Mouse (Mus musculus) small intestine, adult 2 months (tissue): ENCODE data around the gene Elp4.

Source experiments
- CTCF ChIP-seq: fragments of 200-500 bp; IDR thresholded peaks from 2 replicates; pipeline ENCODE4 v1.5.1; 2012; ENCODE audit warnings: low read depth, mild to moderate bottlenecking, control low read depth, inconsistent platforms, low read length, moderate library complexity, mixed read lengths; ENCODE audit not compliant: insufficient replicate concordance, insufficient read length; ENCODE audit errors: extremely low read depth
- POLR2A ChIP-seq: fragments of 200-500 bp; IDR thresholded peaks from 2 replicates; pipeline ENCODE4 v1.6.1; 2012; ENCODE audit warnings: low read depth, mild to moderate bottlenecking, control low read depth, inconsistent platforms, low read length, moderate library complexity

DNA sequence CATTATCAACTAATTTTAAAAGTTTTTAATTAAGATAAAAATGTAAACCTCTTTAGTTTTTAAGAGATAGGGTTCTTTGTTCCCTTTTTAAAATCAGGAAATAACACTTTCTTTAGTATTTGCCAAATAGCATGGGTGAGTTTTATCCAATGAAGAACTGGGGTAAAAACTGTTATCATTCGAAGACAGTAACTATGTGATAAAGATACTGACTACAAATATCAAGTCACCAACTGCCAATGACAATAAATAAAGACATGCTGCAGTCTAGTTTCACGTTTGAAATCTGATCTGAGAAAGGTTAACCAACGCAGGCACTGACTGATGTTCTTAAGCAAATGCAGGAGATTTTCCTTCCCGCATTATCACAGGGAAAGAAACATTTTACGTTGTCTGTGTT lies 100.9 kb downstream of the Elp4 start:
- TF ChIP-seq CTCF (no peak), POLR2A (no peak)
